Mouse (Mus musculus) midbrain, embryonic 10.5 days (tissue): ENCODE measurements around the gene Tm9sf2. TPM values are rescaled to one million over a fixed set of nuclear protein-coding genes. Genes with fewer than 3 reads are reported as not detected.

ENCODE experiments used
- DNase-seq: peaks from one replicate; pipeline ENCODE4 v3.0.0-alpha.2; 2017; ENCODE audit warnings: low spot score
- H3K27ac ChIP-seq: fragments of 300-500 bp; sonication (generic); replicated peaks from 2 replicates; pipeline ENCODE4 v1.5.1; 2016; ENCODE audit warnings: mild to moderate bottlenecking
- H3K27me3 ChIP-seq: fragments of 300-500 bp; sonication (generic); 2 replicates; pipeline ENCODE4 v1.6.1; 2016; ENCODE audit warnings: low read depth, mild to moderate bottlenecking; ENCODE audit not compliant: poor library complexity, severe bottlenecking
- H3K36me3 ChIP-seq: fragments of 300-500 bp; sonication (generic); 2 replicates; pipeline ENCODE4 v1.6.1; 2016; ENCODE audit warnings: mild to moderate bottlenecking, moderate library complexity
- H3K4me1 ChIP-seq: fragments of 300-500 bp; sonication (generic); 2 replicates; pipeline ENCODE4 v1.6.1; 2016
- H3K4me3 ChIP-seq: fragments of 300-500 bp; sonication (generic); 2 replicates; pipeline ENCODE4 v1.5.1; 2016; ENCODE audit warnings: mild to moderate bottlenecking, moderate library complexity
- H3K9me3 ChIP-seq: fragments of 300-500 bp; sonication (generic); replicated peaks from 2 replicates; pipeline ENCODE4 v1.6.1; 2016; ENCODE audit warnings: mild to moderate bottlenecking
- WGBS: fragments of 180-500 bp; shearing (Covaris S2); methylation state at CpG from one replicate; pipeline ENCODE4 v1.1.7; 2016; 5-methylcytosine and 5-hydroxymethylcytosine counted together
- polyA plus RNA-seq: library from polyadenylated mRNA; unstranded; fragments of >200 nt; fragmentation: Nextera tagmentation; extraction: Ambion mirVana; gene quantifications from 2 replicates; pipeline ENCODE4 v1.2.1, GENCODE M21; 2016

The Tm9sf2 gene
- polyA plus RNA-seq, 1 experiment from 2014 or later = 133 TPM

- Histone ChIP-seq H3K4me3 (no peak overlapping the region), H3K9me3 (no peaks in the 10 kb centered on the region), H3K4me1 (peaks cover 17% of the 10 kb centered on the region), H3K27ac (no peak overlapping the region), H3K27me3 (no peaks in the 10 kb centered on the region), H3K36me3 (peaks cover 90% of the 10 kb centered on the region)
- WGBS = 48% methylated on average over 5 of the region's 5 CpGs
- no peak for DNase-seq
These were observed 43.8 kb downstream of the Tm9sf2 start for GRCm38 (mm10) chr14:122150616-122151015.

- Histone ChIP-seq H3K27me3 (no peaks in the 10 kb centered on the region), H3K4me1 (no peaks in the 10 kb centered on the region), H3K9me3 (no peaks in the 10 kb centered on the region), H3K4me3 (no peak overlapping the region), H3K36me3 (peaks cover 76% of the 10 kb centered on the region), H3K27ac (no peak overlapping the region)
- DNase-seq = no peak
- 86% methylated on average over 7 of the region's 7 CpGs for WGBS
These were observed 50.9 kb downstream of the Tm9sf2 start for GRCm38 (mm10) chr14:122157738-122158137.

GRCm38 (mm10) chr14:122160916-122161315 lies 54.1 kb downstream of the Tm9sf2 start:
- Histone ChIP-seq H3K9me3 (no peaks in the 10 kb centered on the region), H3K4me3 (no peak overlapping the region), H3K36me3 (peaks cover 62% of the 10 kb centered on the region), H3K4me1 (no peaks in the 10 kb centered on the region), H3K27me3 (no peaks in the 10 kb centered on the region), H3K27ac (no peak overlapping the region)
- no peak for DNase-seq
- WGBS = 100% methylated on average over 1 of the region's 1 CpGs

DNA sequence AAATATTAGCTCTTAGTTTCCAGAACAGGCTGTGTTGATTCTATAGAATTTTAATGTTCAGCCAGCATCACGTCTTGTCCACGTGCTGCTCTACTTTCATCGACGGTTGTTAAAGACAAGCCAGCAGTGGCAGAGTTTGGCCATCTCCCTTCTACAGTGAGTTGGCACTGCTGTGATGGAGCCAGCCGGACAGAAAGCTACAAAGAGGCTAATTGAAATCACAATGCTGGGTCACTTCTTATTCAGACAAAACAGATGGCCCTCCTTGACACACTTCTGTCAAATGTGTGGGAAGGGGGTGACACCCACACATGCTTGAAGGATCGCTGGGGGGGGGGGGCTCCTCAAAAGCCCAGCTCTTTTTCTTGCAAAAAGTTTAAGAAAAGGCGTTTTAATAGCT lies 62.1 kb downstream of the Tm9sf2 start:
- 82% methylated on average over 7 of the region's 7 CpGs for WGBS
- no peak for DNase-seq
- Histone ChIP-seq H3K4me1 (peaks cover 33% of the 10 kb centered on the region), H3K27ac (no peak overlapping the region), H3K9me3 (no peaks in the 10 kb centered on the region), H3K36me3 (peaks cover 10% of the 10 kb centered on the region), H3K27me3 (no peaks in the 10 kb centered on the region), H3K4me3 (no peak overlapping the region)

DNA sequence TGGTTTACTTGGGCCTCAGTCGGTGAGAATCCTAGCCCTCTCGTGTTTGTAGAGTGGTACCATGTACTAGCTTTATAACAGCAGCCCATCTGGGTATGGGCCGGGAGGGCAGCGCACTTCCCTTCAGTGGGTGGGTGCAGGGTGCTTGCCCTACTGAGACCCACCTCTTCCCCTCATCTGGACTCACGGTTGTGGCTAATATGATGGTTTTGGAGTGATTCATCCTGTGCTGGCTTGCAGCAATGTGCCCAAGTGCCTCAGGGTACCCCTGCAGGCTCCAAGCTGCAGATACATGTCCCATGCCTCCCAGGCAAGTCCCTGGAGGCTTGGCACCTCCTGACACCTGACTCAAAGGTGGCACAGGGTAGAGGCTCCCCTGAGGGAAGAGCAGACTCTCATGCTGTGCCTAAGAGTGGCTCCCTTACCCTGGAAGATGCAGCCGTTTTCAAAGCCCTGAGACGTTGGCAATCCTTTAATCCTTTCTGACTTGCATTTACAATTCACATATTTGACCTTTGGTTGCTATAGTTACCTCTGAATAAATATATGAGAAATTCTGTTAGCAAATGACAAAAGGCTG lies 63.5 kb downstream of the Tm9sf2 start:
- H3K9me3 ChIP-seq = no peaks in the 10 kb centered on the region
- peak overlapping the region; percentile 19 for H3K27ac ChIP-seq
- no peak overlapping the region for H3K4me3 ChIP-seq
- H3K36me3 ChIP-seq = no peaks in the 10 kb centered on the region
- no peak for DNase-seq
- peaks cover 33% of the 10 kb centered on the region for H3K4me1 ChIP-seq
- 71% methylated on average over 7 of the region's 7 CpGs for WGBS
- H3K27me3 ChIP-seq = no peaks in the 10 kb centered on the region

DNA sequence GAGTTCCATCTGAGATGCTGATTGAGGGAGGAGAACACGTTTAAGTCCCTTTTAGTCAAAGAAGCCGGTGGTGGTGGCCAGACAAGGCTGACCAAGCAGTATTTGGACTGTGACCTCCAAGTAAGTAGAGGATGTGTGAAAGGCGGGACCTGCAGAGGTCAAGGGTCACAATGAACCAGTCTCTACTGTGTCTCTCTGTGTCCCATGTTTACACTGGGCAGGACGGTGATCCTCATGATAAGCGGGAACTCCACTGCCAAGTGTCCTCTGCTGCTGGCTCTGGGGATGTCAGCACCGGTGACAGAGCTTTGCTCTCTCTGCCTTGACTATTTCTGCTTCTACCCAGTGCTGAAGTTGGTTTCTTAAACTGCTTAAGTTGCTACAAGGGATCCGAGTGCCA lies 64.2 kb downstream of the Tm9sf2 start:
- no peaks in the 10 kb centered on the region for H3K36me3 ChIP-seq
- H3K27ac ChIP-seq = no peak overlapping the region
- H3K27me3 ChIP-seq = no peaks in the 10 kb centered on the region
- no peaks in the 10 kb centered on the region for H3K9me3 ChIP-seq
- DNase-seq = no peak
- no peak overlapping the region for H3K4me3 ChIP-seq
- WGBS = 84% methylated on average over 7 of the region's 7 CpGs
- peaks cover 33% of the 10 kb centered on the region for H3K4me1 ChIP-seq

GRCm38 (mm10) chr14:122176263-122176798 lies 69.5 kb downstream of the Tm9sf2 start:
- DNase-seq = no peak
- 85% methylated on average over 14 of the region's 14 CpGs for WGBS
- peaks cover 14% of the 10 kb centered on the region for H3K27me3 ChIP-seq

DNA sequence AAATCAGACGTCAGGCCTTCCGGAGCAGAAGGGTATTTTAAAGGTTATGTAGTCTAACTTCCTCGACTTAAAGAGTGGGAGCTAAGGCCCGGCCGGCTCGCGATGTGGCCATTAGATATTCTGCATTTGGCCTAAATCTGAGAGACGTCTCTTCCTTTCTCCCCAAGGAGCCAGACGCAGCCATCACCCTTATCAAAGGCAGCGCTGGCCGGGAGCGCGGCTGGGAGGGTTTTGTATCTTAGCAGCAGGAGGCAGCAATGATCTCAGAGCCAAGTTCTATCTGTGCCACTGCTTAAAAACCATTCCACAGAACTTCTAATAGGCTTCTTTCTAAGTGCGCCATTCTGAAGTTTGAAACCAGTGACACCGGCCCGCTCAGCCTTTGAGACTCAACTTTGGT lies 72.4 kb downstream of the Tm9sf2 start:
- Histone ChIP-seq H3K27ac (no peak overlapping the region), H3K36me3 (no peaks in the 10 kb centered on the region), H3K4me3 (no peak overlapping the region), H3K4me1 (peaks cover 19% of the 10 kb centered on the region), H3K27me3 (peaks cover 14% of the 10 kb centered on the region), H3K9me3 (no peaks in the 10 kb centered on the region)
- no peak for DNase-seq
- 55% methylated on average over 16 of the region's 16 CpGs for WGBS

More at GRCm38 (mm10) chr14:122176263-122176798, 69.5 kb downstream of the Tm9sf2 start:
- H3K27ac ChIP-seq = no peak overlapping the region
- no peaks in the 10 kb centered on the region for H3K36me3 ChIP-seq
- H3K9me3 ChIP-seq = no peaks in the 10 kb centered on the region
- H3K4me3 ChIP-seq = no peak overlapping the region
- H3K4me1 ChIP-seq = peaks cover 16% of the 10 kb centered on the region

GRCm38 (mm10) chr14:122181078-122181814 lies 74.4 kb downstream of the Tm9sf2 start, which contains the start of gene Clybl:
Gene Clybl, plus strand, starts transcription at chr14:122181704.
- Histone ChIP-seq H3K27me3 (peaks cover 14% of the 10 kb centered on the region), H3K4me1 (peaks cover 19% of the 10 kb centered on the region), H3K27ac (peak within 1 kb of the TSS; percentile 86), H3K36me3 (no peaks in the 10 kb centered on the region), H3K4me3 (peak within 1 kb of the TSS; percentile 76), H3K9me3 (no peaks in the 10 kb centered on the region)
- 3% methylated on average over 45 of the region's 45 CpGs for whole genome bisulfite sequencing
- DNase-seq = peak; percentile 96

- DNase-seq = no peak
- H3K27ac ChIP-seq = peak overlapping the region; percentile 86
- H3K27me3 ChIP-seq = peaks cover 14% of the 10 kb centered on the region
- peak overlapping the region; percentile 76 for H3K4me3 ChIP-seq
- no peaks in the 10 kb centered on the region for H3K36me3 ChIP-seq
- WGBS = under 1% methylated on average over 12 of the region's 12 CpGs
- no peaks in the 10 kb centered on the region for H3K9me3 ChIP-seq
- peaks cover 19% of the 10 kb centered on the region for H3K4me1 ChIP-seq
These were observed 74.9 kb downstream of the Tm9sf2 start for GRCm38 (mm10) chr14:122181815-122182157.

DNA sequence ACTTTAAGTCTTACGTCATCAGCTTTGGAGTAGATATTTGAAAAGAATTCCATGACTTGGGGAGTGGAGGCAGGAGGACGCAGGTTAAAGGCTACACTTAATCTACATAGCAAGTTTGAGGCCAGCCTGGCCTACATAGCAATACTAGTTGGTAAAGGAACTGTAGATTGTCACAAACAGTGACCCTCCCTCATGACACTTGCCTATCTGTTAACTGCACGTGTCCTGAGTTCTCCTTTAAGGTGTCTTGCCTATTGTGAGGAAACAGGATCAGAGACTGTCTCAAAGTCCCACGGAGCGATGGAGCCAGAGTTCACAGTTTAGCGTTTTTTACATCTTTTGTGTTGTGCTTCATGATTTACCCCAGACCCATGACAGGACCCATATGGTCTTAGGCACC lies 75.4 kb downstream of the Tm9sf2 start:
- H3K9me3 ChIP-seq = no peaks in the 10 kb centered on the region
- WGBS = 79% methylated on average over 6 of the region's 6 CpGs
- peaks cover 14% of the 10 kb centered on the region for H3K27me3 ChIP-seq
- peak overlapping the region; percentile 76; the same call in 1 of the 2 replicates for H3K4me3 ChIP-seq
- no peak overlapping the region for H3K27ac ChIP-seq
- no peak for DNase-seq
- H3K4me1 ChIP-seq = peaks cover 19% of the 10 kb centered on the region
- no peaks in the 10 kb centered on the region for H3K36me3 ChIP-seq

- WGBS = 91% methylated on average over 11 of the region's 11 CpGs
- H3K9me3 ChIP-seq = no peaks in the 10 kb centered on the region
- H3K4me3 ChIP-seq = no peak overlapping the region
- peaks cover 14% of the 10 kb centered on the region for H3K27me3 ChIP-seq
- H3K36me3 ChIP-seq = no peaks in the 10 kb centered on the region
- no peak for DNase-seq
- no peak overlapping the region for H3K27ac ChIP-seq
- peaks cover 19% of the 10 kb centered on the region for H3K4me1 ChIP-seq
These were observed 77.1 kb downstream of the Tm9sf2 start for GRCm38 (mm10) chr14:122183974-122184373.

GRCm38 (mm10) chr14:122188250-122188649 lies 81.4 kb downstream of the Tm9sf2 start:
- no peaks in the 10 kb centered on the region for H3K36me3 ChIP-seq
- no peak for DNase-seq

More at GRCm38 (mm10) chr14:122188250-122188649, 81.4 kb downstream of the Tm9sf2 start:
- Histone ChIP-seq H3K9me3 (no peaks in the 10 kb centered on the region), H3K4me1 (no peaks in the 10 kb centered on the region), H3K27me3 (no peaks in the 10 kb centered on the region), H3K4me3 (no peak overlapping the region), H3K27ac (no peak overlapping the region)
- WGBS = 92% methylated on average over 5 of the region's 5 CpGs
